Mouse (Mus musculus): ENCODE data around the gene Taok2. TPM values are rescaled to one million over a fixed set of nuclear protein-coding genes. Genes with fewer than 3 reads are reported as not detected.
A peak's percentile ranks its signal among the peaks of the same experiment; 100 is the strongest.

Taok2 gene
- polyA plus RNA-seq, 1 experiment from 2014 or later = 70.9 TPM

- no peaks in the 10 kb centered on the region for H3K9me3 ChIP-seq
- H3K4me1 ChIP-seq = peaks cover 44% of the 10 kb centered on the region
- H3K27me3 ChIP-seq (replicated peaks) = no peaks in the 10 kb centered on the region
- ATAC-seq (replicated peaks) = peak; percentile 6; the same call in 1 of the 2 replicates
- H3K27ac ChIP-seq = peak overlapping the region; percentile 91
- H3K4me3 ChIP-seq = peak overlapping the region; percentile 86
- H3K36me3 ChIP-seq (replicated peaks) = no peaks in the 10 kb centered on the region
- peak overlapping the region; percentile 96; the same call in 1 of the 2 replicates for H3K9ac ChIP-seq
- H3K4me2 ChIP-seq = peak overlapping the region; percentile 72
- 22% methylated on average over 7 of the region's 7 CpGs for WGBS
These were observed 62.5 kb downstream of the Taok2 start for GRCm38 (mm10) chr7:126821835-126822511.

GRCm38 (mm10) chr7:126818818-126819217 is 65.7 kb downstream of the Taok2 start:
- H3K36me3 ChIP-seq (replicated peaks) = no peaks in the 10 kb centered on the region
- H3K4me3 ChIP-seq = no peak overlapping the region
- 39% methylated on average over 1 of the region's 1 CpGs for WGBS
- H3K27me3 ChIP-seq (replicated peaks) = no peaks in the 10 kb centered on the region
- ATAC-seq (replicated peaks) = no peak
- H3K27ac ChIP-seq = no peak overlapping the region
- H3K9me3 ChIP-seq = no peaks in the 10 kb centered on the region
- peaks cover 13% of the 10 kb centered on the region for H3K4me1 ChIP-seq
- H3K9ac ChIP-seq = no peak overlapping the region
- no peak overlapping the region for H3K4me2 ChIP-seq

GRCm38 (mm10) chr7:126817595-126817994 is 66.9 kb downstream of the Taok2 start:
- H3K36me3 ChIP-seq (replicated peaks) = no peaks in the 10 kb centered on the region
- no peaks in the 10 kb centered on the region for H3K27me3 ChIP-seq (replicated peaks)
- H3K4me1 ChIP-seq = peaks cover 10% of the 10 kb centered on the region
- H3K4me2 ChIP-seq = no peak overlapping the region
- 82% methylated on average over 7 of the region's 7 CpGs for WGBS
- no peaks in the 10 kb centered on the region for H3K9me3 ChIP-seq
- no peak overlapping the region for H3K27ac ChIP-seq
- H3K4me3 ChIP-seq = no peak overlapping the region
- ATAC-seq (replicated peaks) = no peak
- no peak overlapping the region for H3K9ac ChIP-seq

GRCm38 (mm10) chr7:126816494-126816893 is 68.0 kb downstream of the Taok2 start:
- no peak overlapping the region for H3K4me3 ChIP-seq
- H3K36me3 ChIP-seq (replicated peaks) = no peaks in the 10 kb centered on the region
- H3K9me3 ChIP-seq = no peaks in the 10 kb centered on the region
- H3K4me2 ChIP-seq = no peak overlapping the region
- no peak overlapping the region for H3K27ac ChIP-seq
- ATAC-seq (replicated peaks) = no peak
- 87% methylated on average over 8 of the region's 8 CpGs for WGBS
- no peaks in the 10 kb centered on the region for H3K27me3 ChIP-seq (replicated peaks)
- no peaks in the 10 kb centered on the region for H3K4me1 ChIP-seq
- H3K9ac ChIP-seq = no peak overlapping the region

GRCm38 (mm10) chr7:126815726-126816222 is 68.7 kb downstream of the Taok2 start:
- Histone ChIP-seq H3K4me3 (no peak overlapping the region), H3K27ac (no peak overlapping the region), H3K27me3 (replicated peaks) (no peaks in the 10 kb centered on the region), H3K9ac (no peak overlapping the region), H3K36me3 (replicated peaks) (no peaks in the 10 kb centered on the region), H3K9me3 (no peaks in the 10 kb centered on the region), H3K4me2 (no peak overlapping the region), H3K4me1 (no peaks in the 10 kb centered on the region)
- ATAC-seq (replicated peaks) = no peak
- 50% methylated on average over 8 of the region's 8 CpGs for WGBS

Other genes with a start within 250 kb of the Taok2 start
- gene Sgf29, start 235.4 kb downstream of the Taok2 start, polyA plus RNA-seq (2015; fragmentation: Nextera tagmentation; extraction: Ambion mirVana) = 62.3 and 72.4 TPM in 2 replicates
- gene Sult1a1, start 208.3 kb downstream of the Taok2 start, polyA plus RNA-seq (2015; fragmentation: Nextera tagmentation; extraction: Ambion mirVana) = 8.3 and 8.9 TPM in 2 replicates
- gene Bola2, start 189.3 kb downstream of the Taok2 start, polyA plus RNA-seq (2015; fragmentation: Nextera tagmentation; extraction: Ambion mirVana) = 116 and 126 TPM in 2 replicates
- gene Slx1b, start 188.9 kb downstream of the Taok2 start, polyA plus RNA-seq (2015; fragmentation: Nextera tagmentation; extraction: Ambion mirVana) = 18.3 and 20.9 TPM in 2 replicates
- 119 and 127 TPM in 2 replicates for gene Coro1a, start 176.9 kb downstream of the Taok2 start, polyA plus RNA-seq (2015; fragmentation: Nextera tagmentation; extraction: Ambion mirVana)
- gene Mapk3, start 125.1 kb downstream of the Taok2 start, polyA plus RNA-seq (2015; fragmentation: Nextera tagmentation; extraction: Ambion mirVana) = 110 and 111 TPM in 2 replicates
- gene Gdpd3, start 118.4 kb downstream of the Taok2 start, polyA plus RNA-seq (2015; fragmentation: Nextera tagmentation; extraction: Ambion mirVana) = 2.2 and 2.3 TPM in 2 replicates
- gene Ypel3, start 107.7 kb downstream of the Taok2 start, polyA plus RNA-seq (2015; fragmentation: Nextera tagmentation; extraction: Ambion mirVana) = 201 and 224 TPM in 2 replicates
- 0.37 and 0.57 TPM in 2 replicates for gene Tbx6, start 103.2 kb downstream of the Taok2 start, polyA plus RNA-seq (2015; fragmentation: Nextera tagmentation; extraction: Ambion mirVana)
- gene Ppp4c, start 92.2 kb downstream of the Taok2 start, polyA plus RNA-seq (2015; fragmentation: Nextera tagmentation; extraction: Ambion mirVana) = 191 and 192 TPM in 2 replicates
- 60.4 and 65.4 TPM in 2 replicates for gene Fam57b, start 87.0 kb downstream of the Taok2 start, polyA plus RNA-seq (2015; fragmentation: Nextera tagmentation; extraction: Ambion mirVana)
- not detected in 2 replicates for gene 4930451I11Rik, start 53.1 kb downstream of the Taok2 start, polyA plus RNA-seq (2015; fragmentation: Nextera tagmentation; extraction: Ambion mirVana)
- 19.8 and 23.8 TPM in 2 replicates for gene Doc2a, start 37.3 kb downstream of the Taok2 start, polyA plus RNA-seq (2015; fragmentation: Nextera tagmentation; extraction: Ambion mirVana)
- gene Hirip3, start 22.7 kb downstream of the Taok2 start, polyA plus RNA-seq (2015; fragmentation: Nextera tagmentation; extraction: Ambion mirVana) = 16.7 and 22.8 TPM in 2 replicates
- 94.4 and 100 TPM in 2 replicates for gene Ino80e, start 22.3 kb downstream of the Taok2 start, polyA plus RNA-seq (2015; fragmentation: Nextera tagmentation; extraction: Ambion mirVana)
- gene Tmem219, start 38.2 kb upstream of the Taok2 start, polyA plus RNA-seq (2015; fragmentation: Nextera tagmentation; extraction: Ambion mirVana) = 33.2 and 36.1 TPM in 2 replicates
- 133 and 136 TPM in 2 replicates for gene Kctd13, start 44.2 kb upstream of the Taok2 start, polyA plus RNA-seq (2015; fragmentation: Nextera tagmentation; extraction: Ambion mirVana)
- 7.8 and 8.9 TPM in 2 replicates for gene Asphd1, start 64.9 kb upstream of the Taok2 start, polyA plus RNA-seq (2015; fragmentation: Nextera tagmentation; extraction: Ambion mirVana)
- gene Sez6l2, start 65.9 kb upstream of the Taok2 start, polyA plus RNA-seq (2015; fragmentation: Nextera tagmentation; extraction: Ambion mirVana) = 50.5 and 56.2 TPM in 2 replicates
- gene Cdipt, start 91.2 kb upstream of the Taok2 start, polyA plus RNA-seq (2015; fragmentation: Nextera tagmentation; extraction: Ambion mirVana) = 136 and 150 TPM in 2 replicates
- gene Cdiptos, start 91.4 kb upstream of the Taok2 start, polyA plus RNA-seq (2015; fragmentation: Nextera tagmentation; extraction: Ambion mirVana) = 1.1 and 1.5 TPM in 2 replicates
- 4.0 and 4.5 TPM in 2 replicates for gene Mvp, start 129.9 kb upstream of the Taok2 start, polyA plus RNA-seq (2015; fragmentation: Nextera tagmentation; extraction: Ambion mirVana)
- 1.0 TPM in 1 of 2 replicates, not detected in the other for gene Pagr1b, start 131.8 kb upstream of the Taok2 start, polyA plus RNA-seq (2015; fragmentation: Nextera tagmentation; extraction: Ambion mirVana)
- gene Pagr1a, start 132.6 kb upstream of the Taok2 start, polyA plus RNA-seq (2015; fragmentation: Nextera tagmentation; extraction: Ambion mirVana) = 46.9 and 73.4 TPM in 2 replicates
- 44.9 and 52.6 TPM in 2 replicates for gene Gm42742, start 136.4 kb upstream of the Taok2 start, polyA plus RNA-seq (2015; fragmentation: Nextera tagmentation; extraction: Ambion mirVana)
- gene Prrt2, start 136.5 kb upstream of the Taok2 start, polyA plus RNA-seq (2015; fragmentation: Nextera tagmentation; extraction: Ambion mirVana) = 40.7 and 42.3 TPM in 2 replicates
- 78.0 and 89.8 TPM in 2 replicates for gene Maz, start 142.3 kb upstream of the Taok2 start, polyA plus RNA-seq (2015; fragmentation: Nextera tagmentation; extraction: Ambion mirVana)
- 21.4 and 24.8 TPM in 2 replicates for gene Kif22, start 157.8 kb upstream of the Taok2 start, polyA plus RNA-seq (2015; fragmentation: Nextera tagmentation; extraction: Ambion mirVana)
- gene Zg16, start 202.6 kb upstream of the Taok2 start, polyA plus RNA-seq (2015; fragmentation: Nextera tagmentation; extraction: Ambion mirVana) = not detected in 2 replicates
- 1.9 and 2.3 TPM in 2 replicates for gene AI467606, start 206.7 kb upstream of the Taok2 start, polyA plus RNA-seq (2015; fragmentation: Nextera tagmentation; extraction: Ambion mirVana)
- gene Qprt, start 237.5 kb upstream of the Taok2 start, polyA plus RNA-seq (2015; fragmentation: Nextera tagmentation; extraction: Ambion mirVana) = 0.76 and 0.83 TPM in 2 replicates